Mouse (Mus musculus) C3H10T1/2 (cell line): ENCODE measurements around the gene Gria4. TPM values are rescaled to one million over a fixed set of nuclear protein-coding genes. Genes with fewer than 3 reads are reported as not detected.

ENCODE experiments used
- polyA plus RNA-seq, 2 experiments: library from polyadenylated mRNA; unstranded; fragments of >200 nt; fragmentation: generic; extraction: Trizol; gene quantifications; one replicate each; pipeline ENCODE4 v1.2.1; 2012; ENCODE audit warnings: missing spikeins in 2 of 2

The Gria4 gene
- not detected for polyA plus RNA-seq

GRCm38 (mm10) chr9:4795544-4796288 is at the start of gene Gria4:
TSS of gene Gria4 (minus strand) at chr9:4796234.

DNA sequence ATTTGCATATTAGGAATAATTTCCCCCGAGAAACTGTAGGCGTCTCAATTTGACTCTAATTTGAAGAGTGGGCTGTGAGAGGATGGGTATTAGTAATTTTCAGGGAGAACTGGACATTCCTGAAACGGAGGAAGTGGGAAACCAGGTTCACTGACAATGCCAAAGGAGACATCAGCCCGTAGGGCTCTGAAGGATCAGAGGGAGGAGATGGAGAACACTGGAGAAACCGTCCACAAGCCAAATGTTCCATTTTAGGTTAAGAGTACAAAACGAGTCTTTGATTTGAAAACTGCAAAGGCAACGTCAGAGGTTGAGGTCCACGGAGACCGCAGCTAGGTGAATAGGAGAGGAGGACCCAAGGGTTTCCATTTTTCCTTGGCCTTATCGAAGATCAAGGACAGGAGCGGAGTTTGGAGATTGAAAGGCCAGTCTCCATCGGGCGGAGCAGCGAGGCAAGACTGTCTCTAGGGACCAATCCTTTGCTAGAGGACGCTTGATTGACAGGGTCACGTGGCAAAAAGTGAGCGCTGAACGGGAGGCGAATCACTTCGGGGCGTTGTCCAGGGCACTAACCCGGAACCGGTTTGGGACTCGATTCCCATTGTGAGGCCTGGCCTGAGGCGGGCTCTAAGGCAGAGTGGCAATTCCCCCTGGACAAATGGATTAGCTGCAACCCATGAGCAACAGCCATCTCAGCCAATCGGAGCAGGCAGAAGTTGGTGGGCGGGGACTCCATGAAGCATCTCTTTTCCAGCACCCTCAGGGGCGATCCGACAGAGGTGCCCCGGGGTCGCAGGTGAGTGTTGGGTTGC is 420.0 kb downstream of the Gria4 start, which contains the start of gene Msantd4:
Msantd4 (plus strand) TSS at position 735 of the 812 bp plus-strand sequence.

